26 mouse cellular contexts compared by ENCODE assay signal in genomic region chr14:75192858-75193257, GRCm38 (mm10). TPM values are rescaled to one million over a fixed set of nuclear protein-coding genes. Genes with fewer than 3 reads are reported as not detected.
DNase-seq lines count a peak whose midpoint lies in the region; ATAC-seq and TF ChIP-seq lines count a peak whose summit lies in the region.
"Had no signal": no experiment of that assay in that cellular context is flagged by ENCODE, and none has a peak within 500 bp of the region (broad histone marks: within the 10 kb centered on the region; RNA-seq: fewer than 3 reads in every experiment).

No protein-coding gene starts in this region.

- TF ChIP-seq POLR2A in spleen, adult 2 months (IDR thresholded peaks at IDR 0.05; ENCODE audit: low read depth, low read length): no peak
- TF ChIP-seq POLR2A in cerebellum, adult 2 months (IDR thresholded peaks at IDR 0.05; ENCODE audit: borderline replicate concordance, insufficient read depth, low read length): no peak

- no peak overlapping the region for H3K4me3 ChIP-seq in spleen, adult 2 months (ENCODE audit: extremely low read depth, insufficient read depth, insufficient read length)
- no peak overlapping the region for H3K4me3 ChIP-seq in hindbrain, embryonic 13.5 days
- no peak overlapping the region for H3K4me3 ChIP-seq in cerebellum, adult 2 months (replicated peaks; ENCODE audit: insufficient read depth, low read depth, low read length)
- H3K4me3 ChIP-seq: embryonic facial prominence, embryonic 10.5 days; forebrain, embryonic 13.5 days; heart, embryonic 12.5 days; intestine, embryonic 15.5 days had no signal

- no peak overlapping the region for H3K4me2 ChIP-seq in hindbrain, embryonic 13.5 days
- H3K4me2 ChIP-seq: forebrain, embryonic 13.5 days; heart, embryonic 12.5 days; intestine, embryonic 15.5 days had no signal

- no peak overlapping the region for H3K9ac ChIP-seq in hindbrain, embryonic 13.5 days
- H3K9ac ChIP-seq: forebrain, embryonic 13.5 days; forebrain, postnatal 0 days; heart, embryonic 12.5 days; intestine, embryonic 15.5 days had no signal

- no peaks in the 10 kb centered on the region for H3K9me3 ChIP-seq in hindbrain, embryonic 13.5 days
- H3K9me3 ChIP-seq: embryonic facial prominence, embryonic 10.5 days; forebrain, embryonic 13.5 days; heart, embryonic 12.5 days; intestine, embryonic 15.5 days had no signal

- intact Hi-C loops in left cerebral cortex, postnatal 25 days (cut with DNase I): no loop called here

- peak overlapping the region; percentile 27 for H3K27ac ChIP-seq in spleen, adult 2 months (ENCODE audit: insufficient read depth, low read length)
- H3K27ac ChIP-seq in hindbrain, embryonic 13.5 days: no peak overlapping the region
- H3K27ac ChIP-seq in cerebellum, adult 2 months (ENCODE audit: insufficient read depth, low read length): no peak overlapping the region
- H3K27ac ChIP-seq: embryonic facial prominence, embryonic 10.5 days; forebrain, embryonic 13.5 days; hindbrain, postnatal 0 days; intestine, embryonic 15.5 days had no signal

- H3K27me3 ChIP-seq in spleen, adult 2 months (ENCODE audit: control insufficient read depth, insufficient read depth, low read length): no peaks in the 10 kb centered on the region
- H3K27me3 ChIP-seq in hindbrain, embryonic 13.5 days: no peaks in the 10 kb centered on the region
- no peaks in the 10 kb centered on the region for H3K27me3 ChIP-seq in cerebellum, adult 2 months (ENCODE audit: control insufficient read depth, insufficient read depth, low read length)
- H3K27me3 ChIP-seq: forebrain, embryonic 13.5 days; heart, embryonic 12.5 days; intestine, embryonic 15.5 days had no signal

- ATAC-seq in megakaryocyte, adult 5-6 weeks (ENCODE audit: poor library complexity, severe bottlenecking): peak; percentile 13; the same call in 1 of the 2 replicates
- peak; percentile 16; the same call in 1 of the 2 replicates for ATAC-seq in neutrophil, adult 5-6 weeks (ENCODE audit: extremely low read depth, insufficient number of reproducible peaks, low FRiP score, poor library complexity, severe bottlenecking)
- ATAC-seq in hindbrain, embryonic 13.5 days (ENCODE audit: low FRiP score): no peak
- ATAC-seq: forebrain, embryonic 13.5 days; forebrain, postnatal 0 days; hindbrain, postnatal 0 days; intestine, embryonic 15.5 days had no signal

- H3K4me1 ChIP-seq in spleen, adult 2 months (ENCODE audit: control insufficient read depth, insufficient read depth, insufficient read length): peaks cover 44% of the 10 kb centered on the region
- no peaks in the 10 kb centered on the region for H3K4me1 ChIP-seq in hindbrain, embryonic 13.5 days (replicated peaks)
- no peaks in the 10 kb centered on the region for H3K4me1 ChIP-seq in cerebellum, adult 2 months (ENCODE audit: control insufficient read depth, insufficient read depth, low read length)
- H3K4me1 ChIP-seq: embryonic facial prominence, embryonic 10.5 days; forebrain, embryonic 13.5 days had no signal

- no peak for DNase-seq in spleen, adult 2 months (ENCODE audit: low read depth in 1 of 2, low spot score in 2 of 2)
- DNase-seq in spleen, adult 12 weeks (ENCODE audit: low spot score): no peak
- DNase-seq in NIH3T3 (ENCODE audit: low read depth): peak; percentile 4
- no peak for DNase-seq in cerebellum, adult 2 months
- no peak for DNase-seq in left cerebral cortex, postnatal 25 days (ENCODE audit: low spot score in 2 of 2)
- DNase-seq: adrenal gland, adult 8-10 months; adrenal gland, postnatal 36 days; cerebellum, adult 11 months; cerebellum, adult 9-11 months; forebrain, postnatal 0 days; gastrocnemius, postnatal 14 days; heart, postnatal 36 days had no signal

- TF ChIP-seq CTCF in spleen, adult 2 months (IDR thresholded peaks at IDR 0.05; ENCODE audit: extremely low read depth, insufficient read depth, insufficient read length, insufficient replicate concordance): no peak
- TF ChIP-seq CTCF in cerebellum, adult 2 months (IDR thresholded peaks at IDR 0.05; ENCODE audit: borderline replicate concordance, insufficient read depth, low read depth, low read length): no peak

- WGBS in spleen, adult 2 months: 50% methylated on average over 10 of the region's 10 CpGs
- 85% methylated on average over 10 of the region's 10 CpGs for WGBS in hindbrain, embryonic 13.5 days
- WGBS in cerebellum, adult 2 months: 87% methylated on average over 10 of the region's 10 CpGs

- H3K36me3 ChIP-seq in spleen, adult 2 months (ENCODE audit: control insufficient read depth, insufficient read depth, low read length): peaks cover 14% of the 10 kb centered on the region
- no peaks in the 10 kb centered on the region for H3K36me3 ChIP-seq in hindbrain, embryonic 13.5 days
- H3K36me3 ChIP-seq: embryonic facial prominence, embryonic 10.5 days; heart, embryonic 12.5 days; intestine, embryonic 15.5 days had no signal

RNA-seq across cellular contexts. Expression of gene Cpb2, which starts 49.2 kb away (rescaled TPM):
- not detected in 2 replicates for polyA plus RNA-seq in spleen, adult 2 months (2012; rRNA removed)
- total RNA-seq in megakaryocyte, adult 5-6 weeks (2015): not detected in 2 replicates
- not detected in 2 replicates for total RNA-seq in megakaryocyte, adult 5-6 weeks (2017)
- total RNA-seq in neutrophil, adult 5-6 weeks (2017): not detected in 2 replicates
- polyA plus RNA-seq in hindbrain, embryonic 13.5 days (2015; fragmentation: Nextera tagmentation; extraction: Ambion mirVana): not detected in 2 replicates
- not detected in 2 replicates for polyA plus RNA-seq in cerebellum, adult 2 months (2012; rRNA removed)
- not detected for total RNA-seq in left cerebral cortex, postnatal 25 days (2021)
- total RNA-seq: adrenal gland, adult 8-10 months; adrenal gland, postnatal 36 days; forebrain, postnatal 0 days; gastrocnemius, adult 18-20 months; gastrocnemius, postnatal 14 days; heart, adult 8-10 months; heart, postnatal 36 days; hindbrain, postnatal 0 days had no signal
- polyA plus RNA-seq: brain, embryonic 14.5 days; embryonic facial prominence, embryonic 10.5 days; embryonic facial prominence, embryonic 14.5 days; forebrain, postnatal 0 days; gonadal fat pad, adult 2 months; hindbrain, embryonic 11.5 days; hindbrain, postnatal 0 days had no signal
